Mouse (Mus musculus) urinary bladder, adult 2 months (tissue): ENCODE measurements around the gene Ttc21a. TPM values are rescaled to one million over a fixed set of nuclear protein-coding genes. Genes with fewer than 3 reads are reported as not detected.
"Not testable (repeated sequence)": the region's sequence is repeated elsewhere in the genome, so short reads cannot be mapped to it uniquely, and the experiment has no call there.

Experiments used
- DNase-seq: peaks from one replicate; pipeline ENCODE4 v3.0.0; 2022; ENCODE audit warnings: low spot score
- polyA plus RNA-seq: library from polyadenylated mRNA; depleted of rRNA; stranded (reverse); fragments of >200 nt; gene quantifications from 2 replicates; pipeline ENCODE4 v1.2.3, GENCODE M21; 2012; rRNA removed

Ttc21a gene
- polyA plus RNA-seq, 1 experiment = 1.4 TPM

DNA sequence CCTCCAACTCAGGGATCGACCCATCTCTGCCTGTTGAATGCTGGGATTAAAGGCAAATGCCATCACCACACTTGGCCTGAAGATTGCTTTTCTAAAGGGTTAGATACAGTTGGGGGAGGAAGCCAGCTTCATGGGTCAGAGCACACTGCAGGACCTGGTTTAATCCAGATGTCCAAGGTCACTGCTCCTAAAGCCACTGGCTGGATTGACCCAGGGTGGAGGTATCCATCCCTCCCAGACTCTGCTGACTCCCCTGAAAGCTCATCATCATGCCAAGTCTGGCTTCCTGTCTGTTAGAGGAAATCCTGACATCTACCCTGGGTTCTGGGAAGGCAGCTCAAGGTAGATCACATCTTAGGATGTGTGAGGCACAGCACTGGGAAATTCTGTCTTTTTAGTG is 61.4 kb downstream of the Ttc21a start:
- DNase-seq = no peak

DNA sequence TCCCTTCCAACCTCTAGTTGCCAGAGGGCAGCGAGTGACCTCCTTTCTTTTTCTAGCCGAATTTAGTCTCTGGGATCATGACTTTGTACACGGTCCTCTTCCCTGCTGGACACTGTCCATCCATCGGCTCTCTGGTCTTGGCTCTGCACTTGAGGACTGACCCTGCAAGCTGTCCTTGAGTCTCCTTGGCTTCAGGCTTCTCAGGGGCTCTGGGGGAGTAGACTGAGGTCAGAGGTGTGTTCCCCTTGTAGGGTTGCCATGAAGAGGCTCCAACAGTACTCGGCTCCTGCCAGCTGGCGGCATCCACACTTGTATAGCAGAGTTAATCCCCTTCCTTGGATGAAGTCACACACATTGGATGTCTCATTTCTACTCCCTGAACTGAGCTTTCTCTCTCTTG is 62.2 kb downstream of the Ttc21a start:
- no peak for DNase-seq

DNA sequence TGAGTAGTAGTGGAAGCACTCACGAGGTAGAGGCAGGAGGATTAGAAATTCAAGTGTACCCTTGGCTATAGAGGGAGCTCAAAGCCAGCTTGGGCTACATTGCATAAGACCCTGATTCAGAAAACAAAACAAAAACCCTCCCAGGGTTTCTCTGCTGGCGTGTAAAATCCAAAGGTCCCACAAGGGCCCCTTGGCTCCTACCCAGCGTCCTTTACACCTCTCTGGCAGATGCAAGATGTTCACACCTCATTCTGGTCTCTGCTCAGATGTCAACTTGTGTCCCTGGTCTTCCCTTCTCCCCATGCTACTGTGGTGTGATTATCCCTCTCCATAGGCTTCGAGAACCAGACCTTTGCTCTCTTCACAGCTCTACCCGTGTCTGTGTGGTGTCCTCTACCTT is 63.4 kb downstream of the Ttc21a start:
- no peak for DNase-seq

DNA sequence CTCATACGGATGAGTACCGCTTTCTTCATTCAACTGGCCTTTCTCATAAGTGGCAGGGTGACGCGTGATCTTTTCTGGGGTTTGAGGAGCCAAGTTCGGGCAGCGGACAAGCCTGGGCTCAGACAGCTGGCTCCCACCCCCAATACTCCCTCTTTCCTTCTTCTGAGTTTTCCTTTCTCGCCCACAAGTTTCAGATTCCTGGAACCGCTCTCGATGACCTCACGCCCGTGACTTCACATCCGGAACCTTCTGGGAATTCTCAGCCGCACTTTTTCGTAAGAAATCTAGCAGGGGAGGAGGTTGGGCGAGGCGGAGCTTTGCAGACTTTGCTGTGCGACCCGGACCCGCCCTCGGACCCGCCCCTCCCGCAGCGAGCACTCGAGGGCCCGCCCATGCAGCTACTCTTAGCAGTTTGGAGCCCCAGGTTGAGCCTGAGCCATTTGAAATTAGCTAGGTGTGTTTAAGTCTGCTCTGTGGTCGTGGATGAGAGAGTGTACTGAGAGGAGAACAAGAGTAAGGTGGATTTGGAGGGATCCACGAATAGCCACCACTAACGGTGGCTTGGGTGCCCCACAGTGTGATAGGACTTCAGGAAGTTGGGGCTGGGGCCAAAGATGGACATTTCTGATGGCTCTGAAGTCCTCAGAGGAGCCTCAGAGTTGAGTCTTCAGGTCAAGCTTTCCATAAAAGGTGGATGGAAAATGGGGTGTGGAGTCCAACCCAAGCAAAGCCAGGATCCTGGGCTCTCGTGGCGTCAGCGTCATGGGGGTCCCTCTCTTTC is 64.7 kb downstream of the Ttc21a start:
- peak; percentile 62 for DNase-seq

DNA sequence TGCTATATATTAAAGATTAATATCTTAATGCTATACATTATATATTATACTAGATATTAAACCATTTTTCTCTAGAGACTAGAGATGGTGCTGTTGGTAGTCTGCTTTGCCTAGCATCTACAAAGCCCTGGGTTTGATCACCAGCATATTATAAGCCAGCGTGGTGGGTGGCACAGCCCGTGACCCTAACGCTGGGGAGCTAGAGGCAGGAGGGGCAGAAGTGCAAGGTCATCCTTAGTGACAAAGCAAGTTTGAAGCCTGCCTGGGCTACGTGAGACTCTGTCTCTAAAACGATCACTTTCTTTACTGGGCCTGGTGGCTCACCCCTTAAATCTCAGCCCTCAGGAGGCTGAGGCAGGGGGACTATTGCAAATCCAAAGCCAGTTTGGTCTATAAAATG is 65.5 kb downstream of the Ttc21a start:
- no peak for DNase-seq

DNA sequence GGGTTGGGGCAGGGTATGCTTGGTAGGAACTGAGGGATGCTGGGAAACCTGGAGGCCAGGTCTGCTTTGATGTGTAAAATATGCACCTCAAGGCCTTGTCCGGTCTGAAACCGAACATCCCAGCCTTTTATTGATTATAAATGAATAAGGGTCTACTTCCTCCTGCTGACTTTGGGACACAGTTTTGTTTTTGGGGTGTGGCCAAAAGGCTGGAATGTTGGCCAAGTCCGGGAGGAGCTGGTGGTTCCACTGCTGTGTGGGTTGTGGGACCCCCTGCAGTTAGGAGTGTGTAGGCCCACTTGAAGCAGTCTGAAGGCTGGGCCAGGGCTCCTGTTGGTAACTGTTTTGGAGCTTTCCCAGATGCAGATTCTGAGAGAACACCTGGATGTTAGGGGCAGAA is 68.5 kb downstream of the Ttc21a start:
- no peak for DNase-seq

DNA sequence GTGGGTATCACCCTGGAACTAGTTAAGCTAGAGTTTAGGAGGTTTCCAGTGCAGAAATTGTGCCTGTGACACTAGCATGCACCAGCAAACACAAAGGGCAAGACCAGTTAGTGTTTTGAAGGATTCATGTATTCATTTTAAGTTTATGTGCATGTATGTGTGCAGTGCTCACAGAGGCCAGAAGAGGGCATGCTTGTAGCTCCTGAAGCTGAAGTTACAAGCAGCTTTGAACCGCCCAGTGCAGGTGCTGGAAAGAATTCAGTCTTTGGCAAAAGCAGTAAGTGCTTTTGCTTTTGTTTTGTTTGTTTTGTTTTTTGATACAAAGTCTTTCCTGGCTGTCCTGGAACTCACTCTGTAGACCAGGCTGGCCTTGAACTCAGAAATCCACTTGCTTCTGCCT is 70.4 kb downstream of the Ttc21a start:
- DNase-seq = no peak

DNA sequence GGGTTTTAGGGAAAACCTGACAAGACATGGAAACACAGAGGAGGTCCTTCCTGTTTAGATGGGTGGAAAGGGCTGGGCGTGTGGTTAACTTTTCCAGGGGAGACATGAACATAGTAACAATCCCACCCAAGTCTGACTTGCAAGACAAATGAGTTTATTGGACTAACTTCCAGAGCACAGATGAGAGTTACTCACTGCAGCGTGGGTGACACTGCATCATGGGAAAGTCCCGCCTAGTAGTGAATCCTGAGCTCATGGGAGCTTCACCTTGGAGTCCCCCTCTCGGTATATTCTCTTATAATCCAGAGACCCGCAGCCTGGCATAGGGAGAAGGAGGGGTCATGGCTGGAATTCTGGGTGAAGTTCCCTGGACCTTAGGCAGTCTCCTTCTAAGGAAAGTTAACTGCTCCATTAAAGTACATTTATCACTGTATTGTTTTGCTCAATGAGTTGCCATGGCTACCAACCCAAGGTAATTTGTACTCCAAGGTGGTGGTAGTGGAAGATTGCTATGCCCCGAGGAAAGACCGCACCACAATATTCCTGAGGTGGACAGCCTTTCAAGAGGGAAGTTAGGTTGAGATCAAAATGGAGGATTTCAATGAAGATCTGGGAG is 71.9 kb downstream of the Ttc21a start:
- no peak for DNase-seq

DNA sequence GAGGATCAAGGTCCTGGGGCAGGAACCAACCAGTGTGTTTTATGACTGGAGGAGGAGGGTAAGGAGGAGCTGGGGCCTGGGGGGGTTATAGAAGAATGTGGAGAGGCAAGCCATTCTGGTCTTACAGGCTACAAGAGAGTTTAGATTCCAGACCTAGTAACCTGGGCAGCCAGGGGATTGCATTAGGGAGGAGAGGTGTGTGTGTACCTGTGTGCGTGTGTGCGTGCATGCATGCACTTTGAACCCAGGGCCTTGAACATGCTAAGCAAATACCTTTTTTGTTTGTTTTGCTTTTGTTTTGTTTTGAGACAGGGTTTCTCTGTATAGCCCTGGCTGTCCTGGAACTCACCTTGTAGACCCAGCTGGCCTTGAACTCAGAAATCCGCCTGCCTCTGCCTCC is 72.5 kb downstream of the Ttc21a start:
- DNase-seq = no peak

DNA sequence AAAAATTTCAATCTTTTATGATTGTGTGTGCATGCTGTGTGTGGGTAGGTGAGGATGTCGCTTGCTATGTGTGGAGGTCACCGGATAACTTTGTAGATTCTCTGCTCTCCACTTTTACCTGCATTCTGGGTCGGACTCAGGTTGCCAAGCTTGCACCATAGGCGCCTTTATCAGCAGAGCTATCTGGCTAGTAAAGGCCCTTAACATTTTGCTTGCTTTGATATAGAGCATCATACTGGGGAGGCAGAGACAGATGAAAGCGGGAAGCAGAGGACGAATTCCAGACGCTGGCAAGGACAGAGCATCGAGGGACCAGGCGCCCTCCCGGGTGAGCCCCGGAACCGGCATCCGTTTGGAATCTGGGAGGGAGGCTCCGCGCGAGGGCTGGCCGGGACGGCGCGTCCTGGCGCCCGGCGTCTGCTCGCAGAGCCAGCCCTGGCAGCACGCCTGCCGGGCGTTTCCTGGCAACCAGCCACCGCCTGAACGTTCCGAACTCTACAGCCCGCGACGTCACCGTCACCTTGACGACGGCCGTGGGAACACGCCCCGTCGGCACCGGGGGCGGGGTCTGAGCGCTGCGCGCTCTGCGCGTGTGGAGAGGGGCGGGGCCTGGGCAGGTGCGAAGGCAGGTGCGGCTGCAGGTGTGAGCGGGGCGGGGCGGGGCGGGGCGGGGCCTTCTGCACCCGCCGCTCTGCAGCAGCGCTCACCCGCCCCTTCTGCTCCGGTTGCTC is 73.5 kb downstream of the Ttc21a start:
- peak; percentile 100 for DNase-seq

DNA sequence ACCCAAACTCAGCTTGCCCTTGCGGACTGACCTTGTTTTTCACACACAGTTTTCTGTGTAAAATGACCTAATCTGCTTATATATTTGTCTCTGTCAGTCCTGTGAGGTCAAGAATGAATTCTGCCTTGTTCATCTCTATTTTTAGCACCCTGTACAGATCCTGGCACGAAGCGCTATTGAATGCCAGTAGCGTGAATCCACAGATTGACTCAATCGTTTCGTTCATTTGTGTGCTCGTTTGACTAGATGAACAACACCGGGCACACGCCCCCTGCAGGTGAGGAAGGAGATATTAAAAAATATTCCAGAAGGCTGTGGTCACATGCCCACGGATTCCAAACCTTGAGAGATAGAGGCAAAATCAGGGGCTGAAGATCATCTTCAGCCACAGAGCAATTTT is 74.1 kb downstream of the Ttc21a start:
- no peak for DNase-seq

DNA sequence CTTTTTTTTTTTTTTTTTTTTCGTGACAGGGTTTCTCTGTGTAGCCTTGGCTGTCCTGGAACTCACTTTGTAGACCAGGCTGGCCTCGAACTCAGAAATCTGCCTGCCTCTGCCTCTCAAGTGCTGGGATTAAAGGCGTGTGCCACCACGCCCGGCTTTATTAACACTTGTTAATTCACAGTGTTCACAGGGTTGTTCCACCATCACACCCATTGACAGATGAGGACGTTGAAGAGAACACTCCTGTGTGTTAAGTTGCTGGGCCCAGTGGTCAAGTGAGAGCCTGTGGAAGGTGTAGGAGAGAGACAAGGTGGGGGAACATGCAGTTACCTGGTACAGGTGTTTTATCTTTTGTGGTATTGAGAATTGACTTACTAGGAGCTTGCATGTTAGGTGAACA is 74.8 kb downstream of the Ttc21a start:
- DNase-seq = not testable (repeated sequence)

DNA sequence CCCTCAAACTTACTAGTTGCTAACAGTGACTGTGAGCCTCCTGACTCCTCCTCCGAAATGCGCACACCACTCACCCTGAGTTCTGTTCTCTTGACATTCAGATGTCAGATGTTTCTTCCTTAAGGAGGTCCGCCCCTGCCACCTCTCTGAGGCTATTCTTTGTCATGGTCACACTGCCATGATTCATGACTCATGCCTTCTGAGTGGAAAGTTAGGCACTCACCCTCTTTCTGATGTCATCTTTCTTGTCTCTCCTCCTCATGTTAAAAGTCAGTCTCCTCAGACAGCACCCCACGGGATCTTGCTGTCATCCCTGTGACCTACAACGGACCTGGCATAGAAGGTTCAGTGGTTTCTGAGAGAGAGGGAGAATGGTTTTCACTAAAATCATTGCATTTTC is 75.4 kb downstream of the Ttc21a start:
- no peak for DNase-seq

DNA sequence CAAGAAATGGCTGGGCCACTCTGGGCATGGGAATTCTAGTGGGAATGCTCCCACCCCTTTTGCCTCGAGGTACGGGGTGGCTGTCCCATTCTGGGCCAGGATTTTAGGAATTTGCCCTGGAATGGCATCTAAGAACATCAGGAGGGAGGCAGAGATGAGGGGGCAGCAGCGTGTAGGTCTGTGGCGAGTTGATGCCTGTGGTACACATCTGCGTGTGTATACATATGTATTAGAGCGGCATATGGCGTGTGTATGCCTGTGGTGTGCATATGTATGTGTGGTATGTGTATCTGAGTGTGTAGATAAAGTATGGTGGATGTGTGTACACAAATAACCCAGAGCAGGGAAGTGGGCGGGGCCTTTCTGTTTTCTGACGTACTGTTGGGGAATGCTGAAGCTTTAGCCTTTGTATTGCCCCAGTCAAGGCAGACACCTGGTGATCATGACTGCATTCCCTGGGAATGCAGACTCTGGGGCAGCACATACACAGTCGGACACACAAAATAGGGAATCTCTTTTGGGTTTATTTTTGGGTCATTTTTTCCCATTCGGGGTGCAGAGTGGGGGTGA is 75.9 kb downstream of the Ttc21a start:
- no peak for DNase-seq

DNA sequence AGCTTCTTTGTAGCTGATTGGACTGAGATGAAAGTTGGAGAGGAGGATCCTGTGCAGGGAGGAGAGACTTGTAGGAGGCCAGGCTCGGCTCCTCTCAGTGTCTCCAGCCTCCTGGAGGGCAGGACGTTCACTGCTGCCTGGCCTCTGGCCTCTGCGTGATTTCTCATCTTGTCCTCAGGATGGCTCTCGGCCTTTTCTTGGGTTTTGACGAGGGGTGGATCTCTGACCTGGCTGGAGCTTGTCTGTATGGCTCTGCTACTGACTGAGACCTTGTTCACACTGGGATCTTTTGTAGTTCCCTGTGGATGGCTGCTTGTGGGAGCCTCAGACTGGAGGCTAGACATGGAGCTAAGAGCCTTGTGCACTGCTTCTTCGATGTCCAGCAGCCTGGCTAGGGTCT is 77.4 kb downstream of the Ttc21a start:
- DNase-seq = no peak

DNA sequence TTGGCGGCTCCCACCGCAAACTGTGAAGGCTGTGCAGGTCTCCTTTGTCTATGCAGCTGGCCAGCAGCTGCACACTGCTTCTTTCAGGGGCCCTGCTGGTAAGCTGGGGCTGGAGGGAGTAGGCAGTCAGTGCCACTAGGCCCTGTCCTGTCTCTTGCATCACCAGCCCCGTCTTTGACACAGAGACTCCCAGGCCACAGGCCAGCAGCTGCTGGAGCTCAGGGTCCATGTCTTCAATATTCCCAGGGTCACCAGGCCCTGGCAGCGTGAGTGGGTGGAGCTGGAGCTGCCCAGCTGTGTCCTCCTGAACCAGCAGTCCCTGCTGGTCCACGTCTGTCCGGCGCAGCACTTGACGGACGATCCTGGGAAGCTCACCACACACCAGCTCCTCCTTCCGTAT is 79.5 kb downstream of the Ttc21a start:
- DNase-seq = no peak

Other genes starting within 250 kb of the Ttc21a start
- not detected in 2 replicates for gene Scn10a, start 218.3 kb upstream of the Ttc21a start, polyA plus RNA-seq
- 0.01 TPM in 2 replicates for gene Scn11a, start 112.2 kb upstream of the Ttc21a start, polyA plus RNA-seq
- 42.2 and 42.5 TPM in 2 replicates for gene Wdr48, start 42.7 kb upstream of the Ttc21a start, polyA plus RNA-seq
- 27.6 and 30.6 TPM in 2 replicates for gene Gorasp1, start within 50 bp of the Ttc21a start, polyA plus RNA-seq
- 15.6 and 26.4 TPM in 2 replicates for gene Csrnp1, start 47.1 kb downstream of the Ttc21a start, polyA plus RNA-seq
- 0.11 and 0.22 TPM in 2 replicates for gene Xirp1, start 86.0 kb downstream of the Ttc21a start, polyA plus RNA-seq
- 2.9 and 3.1 TPM in 2 replicates for gene Cx3cr1, start 132.3 kb downstream of the Ttc21a start, polyA plus RNA-seq
- 0.12 TPM in 1 of 2 replicates, not detected in the other for gene Ccr8, start 154.5 kb downstream of the Ttc21a start, polyA plus RNA-seq
- 23.8 and 25.0 TPM in 2 replicates for gene Slc25a38, start 172.8 kb downstream of the Ttc21a start, polyA plus RNA-seq
- 1,805 and 1,865 TPM in 2 replicates for gene Rpsa, start 190.1 kb downstream of the Ttc21a start, polyA plus RNA-seq
- gene Mobp, start 212.1 kb downstream of the Ttc21a start, polyA plus RNA-seq = 0.85 and 1.2 TPM in 2 replicates